Mouse (Mus musculus) cerebellum, adult 2 months (tissue): ENCODE results near the gene Tpk1. TPM values are rescaled to one million over a fixed set of nuclear protein-coding genes. Genes with fewer than 3 reads are reported as not detected.

Source experiments
- DNase-seq, 2 experiments: peaks; one replicate each; pipeline ENCODE4 v3.0.0; 2021
- H3K27ac ChIP-seq: fragments of 200-500 bp; 2 replicates; pipeline ENCODE4 v1.5.1; 2012; ENCODE audit warnings: low read length, control low read depth, inconsistent platforms; ENCODE audit not compliant: insufficient read depth
- H3K27me3 ChIP-seq: fragments of 200-500 bp; 2 replicates; pipeline ENCODE4 v1.6.1; 2012; ENCODE audit warnings: inconsistent platforms, mild to moderate bottlenecking, low read length, moderate library complexity; ENCODE audit not compliant: control insufficient read depth, insufficient read depth
- H3K4me1 ChIP-seq: fragments of 200-500 bp; 2 replicates; pipeline ENCODE4 v1.6.1; 2011; ENCODE audit warnings: low read length; ENCODE audit not compliant: control insufficient read depth, insufficient read depth
- H3K4me3 ChIP-seq: fragments of 200-500 bp; replicated peaks from 2 replicates; pipeline ENCODE3; 2011; ENCODE audit warnings: mild to moderate bottlenecking, low read depth, low read length, control low read depth; ENCODE audit not compliant: insufficient read depth
- CTCF ChIP-seq: fragments of 200-500 bp; IDR thresholded peaks from 2 replicates; pipeline ENCODE4 v1.5.1; 2011; ENCODE audit warnings: low read depth, mild to moderate bottlenecking, control low read depth, low read length, moderate library complexity, borderline replicate concordance; ENCODE audit not compliant: insufficient read depth
- POLR2A ChIP-seq: fragments of 200-500 bp; IDR thresholded peaks from 2 replicates; pipeline ENCODE4 v1.6.1; 2011; ENCODE audit warnings: low read length, control low read depth, borderline replicate concordance; ENCODE audit not compliant: insufficient read depth
- WGBS: fragments of 180-500 bp; shearing (Covaris S2); methylation state at CpG from one replicate; pipeline ENCODE4 v1.1.7; 2018; 5-methylcytosine and 5-hydroxymethylcytosine counted together
- polyA plus RNA-seq: library from polyadenylated mRNA; depleted of rRNA; stranded (reverse); fragments of >200 nt; gene quantifications from 2 replicates; pipeline ENCODE4 v1.2.3, GENCODE M21; 2012

Tpk1 gene
- polyA plus RNA-seq, 1 experiment = 5.0 TPM

DNA sequence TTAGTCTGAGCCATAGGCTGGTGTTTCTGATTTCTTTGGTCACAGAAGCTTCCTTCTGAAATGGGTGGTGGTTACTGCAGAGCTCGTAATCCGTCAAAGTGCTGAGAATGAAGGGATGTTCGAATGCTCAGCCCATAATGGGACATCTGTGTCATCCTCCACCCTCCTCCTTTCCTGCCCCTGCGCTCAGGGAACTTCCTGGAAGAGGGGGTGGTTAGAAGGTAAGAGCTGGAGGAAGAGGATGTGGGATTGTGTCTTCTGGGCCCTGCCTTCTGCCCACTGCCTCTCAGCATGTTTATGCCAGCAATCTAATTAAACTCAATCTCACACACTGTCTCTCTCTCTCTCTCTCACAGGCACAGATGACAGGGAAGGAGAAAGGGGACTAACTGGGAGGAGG is 317.0 kb downstream of the Tpk1 start:
- Histone ChIP-seq H3K4me1 (no peaks in the 10 kb centered on the region), H3K27me3 (no peaks in the 10 kb centered on the region), H3K27ac (no peak overlapping the region), H3K4me3 (no peak overlapping the region)
- TF ChIP-seq CTCF (no peak), POLR2A (no peak)
- WGBS = 79% methylated on average over 4 of the region's 4 CpGs
- no peak for DNase-seq

DNA sequence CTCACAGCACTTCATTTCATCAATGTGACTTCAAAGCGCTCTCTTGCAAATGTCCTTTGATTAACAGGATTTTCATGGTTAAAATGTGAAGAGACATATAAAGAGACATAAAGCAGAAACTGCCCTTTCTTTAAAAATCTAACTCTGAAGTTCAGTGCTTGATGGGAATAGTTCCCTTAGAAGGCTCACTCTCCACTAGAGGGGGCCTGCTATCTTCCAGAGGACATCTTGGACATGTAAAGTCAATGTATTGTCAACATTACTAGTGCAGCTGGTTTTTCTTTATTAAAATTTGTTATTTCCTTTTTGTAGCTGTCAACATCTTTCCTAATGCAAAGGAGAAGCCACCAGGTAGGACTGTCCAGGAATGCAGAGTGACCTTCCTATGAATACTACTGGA is 318.4 kb downstream of the Tpk1 start:
- H3K4me1 ChIP-seq = no peaks in the 10 kb centered on the region
- TF ChIP-seq CTCF (no peak), POLR2A (no peak)
- H3K27me3 ChIP-seq = no peaks in the 10 kb centered on the region
- WGBS = 100% methylated on average over 1 of the region's 1 CpGs
- H3K27ac ChIP-seq = no peak overlapping the region
- no peak for DNase-seq
- H3K4me3 ChIP-seq = no peak overlapping the region

DNA sequence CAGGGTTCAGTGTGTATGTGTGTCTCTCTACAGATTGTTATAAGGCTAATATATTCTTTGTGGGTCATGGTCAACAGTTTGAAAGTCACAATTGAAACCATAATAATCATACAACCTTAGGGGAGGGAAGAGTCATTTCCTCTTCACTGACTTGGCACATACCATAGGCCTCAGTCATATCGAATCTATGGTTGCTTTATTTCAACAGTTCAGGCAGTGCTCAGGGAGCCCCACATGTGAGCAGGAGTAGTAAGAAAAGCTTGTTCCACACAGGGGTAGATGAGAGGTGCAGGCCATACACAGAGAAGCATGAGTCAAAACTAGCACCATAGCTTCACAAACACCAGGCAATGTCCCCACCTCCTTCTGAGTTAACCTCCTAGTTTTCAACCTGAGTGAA is 323.1 kb downstream of the Tpk1 start:
- H3K4me1 ChIP-seq = no peaks in the 10 kb centered on the region; the same call in 1 of the 2 replicates
- H3K4me3 ChIP-seq = no peak overlapping the region
- DNase-seq = no peak
- no peaks in the 10 kb centered on the region for H3K27me3 ChIP-seq
- H3K27ac ChIP-seq = no peak overlapping the region
- 31% methylated on average over 1 of the region's 1 CpGs for WGBS
- TF ChIP-seq CTCF = no peak
- no peak for TF ChIP-seq POLR2A

DNA sequence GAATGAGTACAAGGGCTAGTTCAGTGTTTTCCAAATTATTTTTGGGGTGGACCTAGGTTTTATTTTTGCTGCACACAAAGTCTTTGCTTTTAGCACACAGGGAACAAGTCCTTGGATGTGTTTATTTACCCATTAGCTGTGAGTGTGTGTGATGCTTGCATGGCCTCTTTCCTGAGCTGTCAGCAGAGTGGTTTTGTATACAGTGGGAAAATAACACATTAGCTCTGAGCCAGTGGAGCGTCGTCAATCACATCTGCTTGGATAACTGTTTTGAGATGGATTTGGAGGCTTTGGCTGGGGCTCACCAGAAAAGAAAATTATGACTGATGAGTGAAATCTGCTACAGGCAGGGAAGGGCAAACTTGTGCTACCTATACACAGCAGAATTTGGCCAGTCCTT is 323.7 kb downstream of the Tpk1 start:
- TF ChIP-seq POLR2A (no peak), CTCF (no peak)
- Histone ChIP-seq H3K27me3 (no peaks in the 10 kb centered on the region), H3K4me3 (no peak overlapping the region), H3K4me1 (peaks cover 2% of the 10 kb centered on the region; the same call in 1 of the 2 replicates), H3K27ac (no peak overlapping the region)
- WGBS = 49% methylated on average over 2 of the region's 2 CpGs
- DNase-seq = no peak

DNA sequence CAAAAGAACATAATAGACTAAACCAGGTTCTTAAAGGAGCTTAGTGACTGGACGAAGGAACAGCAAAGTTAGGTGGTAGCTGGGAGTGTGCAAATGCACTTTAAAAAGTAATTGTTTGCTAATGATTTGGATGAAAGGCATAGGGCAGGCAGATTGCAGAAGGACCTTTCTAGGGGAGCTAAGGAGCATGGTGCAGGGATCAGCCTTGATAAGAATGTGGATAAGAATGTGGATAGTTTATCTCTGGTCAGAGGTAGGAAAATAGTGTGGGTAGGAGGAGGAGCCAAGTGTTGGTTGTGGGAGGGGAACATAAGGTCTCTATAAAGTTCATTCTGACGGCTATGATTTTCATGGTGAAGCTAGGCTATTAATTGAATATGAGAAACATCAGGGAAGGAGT is 327.3 kb downstream of the Tpk1 start:
- Histone ChIP-seq H3K27ac (no peak overlapping the region), H3K27me3 (no peaks in the 10 kb centered on the region), H3K4me1 (peaks cover 19% of the 10 kb centered on the region; the same call in 1 of the 2 replicates), H3K4me3 (no peak overlapping the region)
- DNase-seq = no peak
- TF ChIP-seq POLR2A (no peak), CTCF (no peak)
- WGBS = 97% methylated on average over 2 of the region's 2 CpGs

DNA sequence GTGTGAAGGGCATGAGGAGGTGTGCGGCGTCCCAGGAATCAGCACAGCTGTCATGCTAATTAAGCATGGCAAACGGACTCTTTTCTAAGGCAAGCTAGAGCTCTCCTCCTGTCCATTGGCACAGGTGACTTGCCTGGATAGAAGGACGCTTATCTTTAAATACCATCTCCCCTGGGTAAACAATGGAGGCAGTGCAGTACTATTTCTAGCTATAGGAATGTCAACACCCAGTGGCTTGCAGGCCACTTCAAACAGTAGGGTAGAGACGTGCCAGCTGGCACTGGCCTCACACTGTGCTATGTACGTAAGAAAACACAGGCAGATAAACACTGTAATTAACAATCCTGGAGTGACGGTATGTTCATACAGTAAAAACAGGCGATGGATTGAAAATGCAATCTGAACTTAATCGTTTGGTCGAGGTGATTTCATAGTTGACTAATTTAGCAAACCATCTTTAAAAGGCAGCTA is 328.6 kb downstream of the Tpk1 start:
- Histone ChIP-seq H3K4me1 (peaks cover 25% of the 10 kb centered on the region; the same call in 1 of the 2 replicates), H3K27ac (peak overlapping the region; percentile 89), H3K4me3 (no peak overlapping the region), H3K27me3 (no peaks in the 10 kb centered on the region)
- 2% methylated on average over 10 of the region's 10 CpGs for WGBS
- no peak for TF ChIP-seq CTCF
- no peak for TF ChIP-seq POLR2A
- peak; percentile 71 to 92 for DNase-seq

DNA sequence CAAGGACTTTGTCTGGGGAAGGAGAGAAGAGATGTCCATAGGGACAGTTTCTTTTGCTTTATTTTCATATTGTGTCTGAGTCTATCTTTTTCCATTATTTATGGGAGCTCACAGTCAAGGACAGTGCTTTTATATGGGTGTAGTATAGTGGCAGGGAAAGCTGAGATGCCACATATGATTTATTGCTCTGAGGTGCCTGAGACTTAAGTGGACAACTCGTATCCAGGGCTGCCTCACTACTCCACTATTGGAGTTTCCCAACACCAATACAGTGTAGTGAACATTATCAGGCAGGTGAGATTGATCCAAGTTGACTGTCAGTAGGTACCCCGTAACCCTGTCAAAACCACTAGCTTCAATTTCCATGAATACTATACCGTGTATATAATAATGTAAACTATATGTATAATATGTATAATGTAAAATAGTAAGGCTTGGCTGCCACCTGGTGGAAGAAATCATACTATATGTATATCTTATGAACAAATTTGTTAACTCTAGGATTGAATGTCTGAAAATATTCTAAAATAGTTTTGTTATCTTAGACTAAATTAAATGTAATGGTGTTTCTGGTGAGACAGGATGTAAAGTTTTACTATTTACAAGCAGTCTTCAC is 330.4 kb downstream of the Tpk1 start:
- Histone ChIP-seq H3K27ac (no peak overlapping the region), H3K27me3 (no peaks in the 10 kb centered on the region), H3K4me1 (peaks cover 26% of the 10 kb centered on the region; the same call in 1 of the 2 replicates), H3K4me3 (no peak overlapping the region)
- DNase-seq = peak in 1 of 2 experiments; percentile 17
- WGBS = 84% methylated on average over 3 of the region's 3 CpGs
- TF ChIP-seq CTCF (no peak), POLR2A (no peak)

DNA sequence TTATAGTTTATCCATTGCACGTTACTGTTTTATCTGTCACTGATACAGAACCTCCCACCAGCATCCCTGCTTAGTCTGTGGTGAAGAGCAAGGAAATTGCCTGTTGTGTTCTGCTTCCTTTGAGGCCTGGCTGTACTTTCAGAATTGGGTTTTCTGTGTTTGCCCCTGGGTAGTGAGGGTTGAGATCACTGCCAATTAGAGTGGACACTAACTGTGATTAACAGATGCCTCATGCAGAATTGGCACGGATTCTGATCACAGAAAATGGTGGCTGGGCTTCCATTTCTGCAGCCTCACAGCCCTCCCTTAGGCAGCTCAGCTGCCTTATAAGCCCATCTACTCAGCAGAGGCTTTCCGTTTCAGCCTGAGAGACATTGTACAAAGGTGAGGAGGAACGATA is 332.6 kb downstream of the Tpk1 start:
- TF ChIP-seq CTCF (no peak), POLR2A (no peak)
- H3K27ac ChIP-seq = peak overlapping the region; percentile 69
- 3% methylated on average over 4 of the region's 4 CpGs for WGBS
- no peak overlapping the region for H3K4me3 ChIP-seq
- no peaks in the 10 kb centered on the region for H3K27me3 ChIP-seq
- DNase-seq = peak; percentile 88 to 95
- peaks cover 26% of the 10 kb centered on the region; the same call in 1 of the 2 replicates for H3K4me1 ChIP-seq
